Mouse (Mus musculus) cerebellum, adult 2 months (tissue): ENCODE data around the gene Cxadr.

ENCODE experiments used
- CTCF ChIP-seq: fragments of 200-500 bp; IDR thresholded peaks from 2 replicates; pipeline ENCODE4 v1.5.1; 2011; ENCODE audit warnings: low read depth, mild to moderate bottlenecking, control low read depth, low read length, moderate library complexity, borderline replicate concordance; ENCODE audit not compliant: insufficient read depth
- POLR2A ChIP-seq: fragments of 200-500 bp; IDR thresholded peaks from 2 replicates; pipeline ENCODE4 v1.6.1; 2011; ENCODE audit warnings: low read length, control low read depth, borderline replicate concordance; ENCODE audit not compliant: insufficient read depth

DNA sequence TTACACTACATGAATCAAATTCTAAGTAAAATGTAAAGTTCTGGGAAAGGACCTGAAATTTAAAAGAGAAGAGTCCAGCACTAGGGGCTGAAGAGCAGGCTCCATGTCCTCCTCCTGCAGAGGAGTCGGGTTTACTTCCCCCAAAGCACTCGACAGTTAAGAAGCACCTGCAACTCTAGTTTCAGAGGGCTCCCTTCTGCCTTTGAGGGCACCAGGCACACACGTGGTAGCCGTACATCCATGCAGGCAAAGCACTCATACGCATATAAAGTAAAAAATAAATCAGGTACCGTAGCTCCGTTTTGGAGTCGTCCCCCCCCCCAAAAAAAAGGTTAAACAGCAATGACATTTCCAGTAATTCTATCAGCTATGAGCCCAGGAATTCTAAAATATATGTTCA lies 72.5 kb downstream of the Cxadr start:
- TF ChIP-seq CTCF (no peak), POLR2A (no peak)
